Mouse (Mus musculus) macrophage (primary cell): Measurements from ENCODE around the gene Wdr66. TPM values are rescaled to one million over a fixed set of nuclear protein-coding genes. Genes with fewer than 3 reads are reported as not detected.

Source experiments
- H3K27ac ChIP-seq: fragments of 350-480 bp; formaldehyde crosslinking; 2 replicates; pipeline ENCODE4 v1.9.0; 2021
- H3K36me3 ChIP-seq: fragments of 350-480 bp; formaldehyde crosslinking; 2 replicates; pipeline ENCODE4 v1.9.0; 2021; ENCODE audit errors: inconsistent target
- H3K4me3 ChIP-seq: fragments of 350-480 bp; formaldehyde crosslinking; 2 replicates; pipeline ENCODE4 v1.9.0; 2021; ENCODE audit errors: inconsistent target
- H3K79me2 ChIP-seq: fragments of 350-480 bp; formaldehyde crosslinking; 2 replicates; pipeline ENCODE4 v1.9.0; 2021; ENCODE audit errors: inconsistent target
- WGBS: methylation state at CpG from one replicate; pipeline ENCODE4 v1.1.7; 2026; ENCODE audit warnings: inconsistent platforms; ENCODE audit not compliant: missing documents; 5-methylcytosine and 5-hydroxymethylcytosine counted together
- polyA plus RNA-seq: library from polyadenylated mRNA; stranded (reverse); fragments of 250-400 nt; gene quantifications from 3 replicates; pipeline ENCODE4 v1.2.4, GENCODE M21; 2018; ENCODE audit warnings: inconsistent platforms

Wdr66 gene
- polyA plus RNA-seq, 1 experiment from 2014 or later: 0.11 TPM

GRCm38 (mm10) chr5:123251390-123251789, 512 bp upstream of the Wdr66 start:
- no peaks in the 10 kb centered on the region for H3K79me2 ChIP-seq
- 68% methylated on average over 6 of the region's 8 CpGs for WGBS
- peaks cover 11% of the 10 kb centered on the region; the same call in 1 of the 2 replicates for H3K36me3 ChIP-seq
- no peak overlapping the region for H3K27ac ChIP-seq
- no peak overlapping the region for H3K4me3 ChIP-seq

GRCm38 (mm10) chr5:123256841-123257755, 5.2 kb downstream of the Wdr66 start:
- H3K36me3 ChIP-seq: no peaks in the 10 kb centered on the region
- no peaks in the 10 kb centered on the region for H3K79me2 ChIP-seq
- WGBS: 43% methylated on average over 23 of the region's 23 CpGs
- no peak overlapping the region for H3K4me3 ChIP-seq
- H3K27ac ChIP-seq: no peak overlapping the region

- H3K36me3 ChIP-seq: no peaks in the 10 kb centered on the region
- no peak overlapping the region for H3K27ac ChIP-seq
- H3K4me3 ChIP-seq: no peak overlapping the region
- H3K79me2 ChIP-seq: no peaks in the 10 kb centered on the region
- 53% methylated on average over 5 of the region's 5 CpGs for WGBS
Measured at GRCm38 (mm10) chr5:123258990-123259389, 7.1 kb downstream of the Wdr66 start.

GRCm38 (mm10) chr5:123260698-123261097, 8.8 kb downstream of the Wdr66 start:
- 86% methylated on average over 8 of the region's 8 CpGs for WGBS
- Histone ChIP-seq H3K79me2 (no peaks in the 10 kb centered on the region), H3K4me3 (no peak overlapping the region), H3K36me3 (no peaks in the 10 kb centered on the region), H3K27ac (no peak overlapping the region)

GRCm38 (mm10) chr5:123266909-123267308, 15.0 kb downstream of the Wdr66 start:
- H3K36me3 ChIP-seq: no peaks in the 10 kb centered on the region
- no peaks in the 10 kb centered on the region for H3K79me2 ChIP-seq
- H3K27ac ChIP-seq: no peak overlapping the region
- WGBS: 84% methylated on average over 3 of the region's 3 CpGs
- H3K4me3 ChIP-seq: no peak overlapping the region

- WGBS: 87% methylated on average over 26 of the region's 28 CpGs
- Histone ChIP-seq H3K36me3 (no peaks in the 10 kb centered on the region), H3K27ac (no peak overlapping the region), H3K79me2 (no peaks in the 10 kb centered on the region), H3K4me3 (no peak overlapping the region)
Measured at GRCm38 (mm10) chr5:123268477-123269474, 16.9 kb downstream of the Wdr66 start.

- Histone ChIP-seq H3K79me2 (no peaks in the 10 kb centered on the region), H3K36me3 (no peaks in the 10 kb centered on the region), H3K4me3 (no peak overlapping the region), H3K27ac (no peak overlapping the region)
- 91% methylated on average over 11 of the region's 11 CpGs for WGBS
Measured at GRCm38 (mm10) chr5:123270917-123271316, 19.0 kb downstream of the Wdr66 start.

- 91% methylated on average over 4 of the region's 5 CpGs for WGBS
- no peak overlapping the region for H3K27ac ChIP-seq
- H3K4me3 ChIP-seq: no peak overlapping the region
- no peaks in the 10 kb centered on the region for H3K36me3 ChIP-seq
- no peaks in the 10 kb centered on the region for H3K79me2 ChIP-seq
Measured at GRCm38 (mm10) chr5:123272927-123273326, 21.0 kb downstream of the Wdr66 start.

GRCm38 (mm10) chr5:123276636-123277341, 24.9 kb downstream of the Wdr66 start:
- Histone ChIP-seq H3K27ac (no peak overlapping the region), H3K79me2 (no peaks in the 10 kb centered on the region), H3K36me3 (no peaks in the 10 kb centered on the region), H3K4me3 (no peak overlapping the region)
- 86% methylated on average over 8 of the region's 9 CpGs for WGBS

GRCm38 (mm10) chr5:123277342-123277701, 25.4 kb downstream of the Wdr66 start:
- 20% methylated on average over 5 of the region's 7 CpGs for WGBS
- no peaks in the 10 kb centered on the region for H3K79me2 ChIP-seq

GRCm38 (mm10) chr5:123277704-123278103, 25.8 kb downstream of the Wdr66 start:
- H3K36me3 ChIP-seq: no peaks in the 10 kb centered on the region
- H3K79me2 ChIP-seq: no peaks in the 10 kb centered on the region
- no peak overlapping the region for H3K27ac ChIP-seq
- WGBS: 92% methylated on average over 4 of the region's 4 CpGs
- no peak overlapping the region for H3K4me3 ChIP-seq

More at GRCm38 (mm10) chr5:123277342-123277701, 25.4 kb downstream of the Wdr66 start:
- H3K27ac ChIP-seq: no peak overlapping the region
- H3K36me3 ChIP-seq: no peaks in the 10 kb centered on the region
- H3K4me3 ChIP-seq: no peak overlapping the region

GRCm38 (mm10) chr5:123279248-123279647, 27.3 kb downstream of the Wdr66 start:
- Histone ChIP-seq H3K4me3 (no peak overlapping the region), H3K27ac (no peak overlapping the region), H3K79me2 (no peaks in the 10 kb centered on the region), H3K36me3 (no peaks in the 10 kb centered on the region)
- 79% methylated on average over 4 of the region's 4 CpGs for WGBS

- Histone ChIP-seq H3K79me2 (no peaks in the 10 kb centered on the region), H3K27ac (no peak overlapping the region), H3K36me3 (no peaks in the 10 kb centered on the region), H3K4me3 (no peak overlapping the region)
- whole genome bisulfite sequencing: 94% methylated on average over 7 of the region's 9 CpGs
Measured at GRCm38 (mm10) chr5:123281336-123282136, 29.6 kb downstream of the Wdr66 start.
